8 mouse cellular contexts compared by ENCODE assay signal in genomic region chr2:163054335-163054840, GRCm38 (mm10). TPM values are rescaled to one million over a fixed set of nuclear protein-coding genes. Genes with fewer than 3 reads are reported as not detected.
A peak's percentile ranks its signal among the peaks of the same experiment; 100 is the strongest.
DNase-seq lines count a peak whose midpoint lies in the region; ATAC-seq and TF ChIP-seq lines count a peak whose summit lies in the region.

Gene Mybl2, plus strand, starts transcription at chr2:163054687.

- H3K27me3 ChIP-seq in CH12.LX (replicated peaks): no peaks in the 10 kb centered on the region
- no peaks in the 10 kb centered on the region for H3K27me3 ChIP-seq in forebrain, embryonic 11.5 days (ENCODE audit: control insufficient read depth, insufficient read depth, low read length)
- H3K27me3 ChIP-seq in heart, embryonic 16.5 days (ENCODE audit: control insufficient read depth, insufficient read depth, low read length): no peaks in the 10 kb centered on the region
- H3K27me3 ChIP-seq in liver, embryonic 15.5 days: no peaks in the 10 kb centered on the region
- no peaks in the 10 kb centered on the region for H3K27me3 ChIP-seq in neural tube, embryonic 12.5 days (replicated peaks)

- peak within 1 kb of the TSS; percentile 75 for H3K4me2 ChIP-seq in CH12.LX (ENCODE audit: insufficient read depth, low read depth, poor library complexity, severe bottlenecking)
- peak within 1 kb of the TSS; percentile 95 for H3K4me2 ChIP-seq in forebrain, embryonic 11.5 days (ENCODE audit: low read depth, low read length, severe bottlenecking)
- peak within 1 kb of the TSS; percentile 100 for H3K4me2 ChIP-seq in heart, embryonic 16.5 days (ENCODE audit: low read depth, low read length)
- H3K4me2 ChIP-seq in liver, embryonic 15.5 days: peak within 1 kb of the TSS; percentile 99
- H3K4me2 ChIP-seq in neural tube, embryonic 12.5 days (replicated peaks): peak within 1 kb of the TSS; percentile 100

- peaks cover 6 to 34% of the 10 kb centered on the region in 2 experiments; a peak in 3 of 4 replicates for H3K4me1 ChIP-seq in CH12.LX (ENCODE audit: control insufficient read depth in 1 of 2, insufficient read depth in 2 of 2)
- H3K4me1 ChIP-seq in forebrain, embryonic 11.5 days (replicated peaks; ENCODE audit: control insufficient read depth, insufficient read depth, low read length): peaks cover 11% of the 10 kb centered on the region
- peaks cover 21% of the 10 kb centered on the region for H3K4me1 ChIP-seq in heart, embryonic 16.5 days (ENCODE audit: control insufficient read depth, insufficient read depth, low read length)
- peaks cover 56% of the 10 kb centered on the region for H3K4me1 ChIP-seq in liver, embryonic 15.5 days (replicated peaks)
- peaks cover 17% of the 10 kb centered on the region for H3K4me1 ChIP-seq in neural tube, embryonic 12.5 days

- TF ChIP-seq EP300 in CH12.LX (IDR thresholded peaks at IDR 0.05; ENCODE audit: low read length): no peak

- dilution Hi-C loops in CH12.LX (cut with MboI; ENCODE audit: extremely low pct_ligation_motif_present, extremely low pct_unique_long_range_greater_than_20kb, low sequenced_read_pairs): no loop called here

- no peak for TF ChIP-seq RAD21 in CH12.LX (IDR thresholded peaks at IDR 0.05; ENCODE audit: low read depth, low read length)

- H3K79me2 ChIP-seq in CH12.LX (replicated peaks; ENCODE audit: control insufficient read depth, extremely low read depth, insufficient read depth, poor library complexity, severe bottlenecking): peaks cover 37% of the 10 kb centered on the region

- no peak for TF ChIP-seq CTCF in CH12.LX (conservative IDR thresholded peaks at IDR 0.05 in 1 of 2, IDR thresholded peaks at IDR 0.05 in 1 of 2; ENCODE audit: low read depth in 2 of 2, low read length in 2 of 2)

- peak; percentile 95 for DNase-seq in CH12.LX (ENCODE audit: extremely low read depth)
- DNase-seq in c-Kit-positive CD71-positive TER-119-negative erythroid progenitor cells, embryonic 14.5 days (ENCODE audit: low read depth): peak; percentile 96
- peak; percentile 96 for DNase-seq in forebrain, embryonic 11.5 days (ENCODE audit: low spot score)
- peak; percentile 93 to 95 for DNase-seq in kidney, postnatal 36 days
- DNase-seq in telencephalon, adult 2 months (ENCODE audit: low read depth, low spot score): peak; percentile 73

- H3K4me3 ChIP-seq in CH12.LX (replicated peaks in 1 of 3; ENCODE audit: low read depth in 2 of 3, low read length in 2 of 3, poor library complexity in 1 of 3): peak within 1 kb of the TSS; percentile 72 to 86 (median 82)
- H3K4me3 ChIP-seq in forebrain, embryonic 11.5 days (ENCODE audit: low read depth, low read length): peak within 1 kb of the TSS; percentile 73
- H3K4me3 ChIP-seq in heart, embryonic 16.5 days (ENCODE audit: low read length): peak within 1 kb of the TSS; percentile 80
- H3K4me3 ChIP-seq in liver, embryonic 15.5 days (replicated peaks): peak within 1 kb of the TSS; percentile 94
- peak within 1 kb of the TSS; percentile 64 for H3K4me3 ChIP-seq in neural tube, embryonic 12.5 days

- no peaks in the 10 kb centered on the region for H3K9me3 ChIP-seq in CH12.LX (replicated peaks; ENCODE audit: low read length)
- H3K9me3 ChIP-seq in forebrain, embryonic 11.5 days (ENCODE audit: control insufficient read depth, low read length): no peaks in the 10 kb centered on the region
- H3K9me3 ChIP-seq in heart, embryonic 16.5 days (replicated peaks; ENCODE audit: control insufficient read depth, low read length): no peaks in the 10 kb centered on the region
- H3K9me3 ChIP-seq in liver, embryonic 15.5 days (replicated peaks): no peaks in the 10 kb centered on the region
- H3K9me3 ChIP-seq in neural tube, embryonic 12.5 days: no peaks in the 10 kb centered on the region

- under 1% methylated on average over 48 of the region's 48 CpGs for WGBS in forebrain, embryonic 11.5 days
- WGBS in heart, embryonic 16.5 days: under 1% methylated on average over 48 of the region's 48 CpGs
- WGBS in liver, embryonic 15.5 days (ENCODE audit: insufficient replicate concordance): under 1% methylated on average over 48 of the region's 48 CpGs
- under 1% methylated on average over 48 of the region's 48 CpGs for WGBS in neural tube, embryonic 12.5 days

- H3K9ac ChIP-seq in CH12.LX (ENCODE audit: insufficient read depth, low read depth): peak within 1 kb of the TSS; percentile 75
- peak within 1 kb of the TSS; percentile 84 for H3K9ac ChIP-seq in forebrain, embryonic 11.5 days (ENCODE audit: low read length)
- H3K9ac ChIP-seq in heart, embryonic 16.5 days (ENCODE audit: low read length): peak within 1 kb of the TSS; percentile 79
- peak within 1 kb of the TSS; percentile 91 for H3K9ac ChIP-seq in liver, embryonic 15.5 days
- peak within 1 kb of the TSS; percentile 68 for H3K9ac ChIP-seq in neural tube, embryonic 12.5 days

- peak within 1 kb of the TSS; percentile 70; the same call in 1 of the 2 replicates for H3K27ac ChIP-seq in CH12.LX (ENCODE audit: insufficient read depth, low read depth)
- peak within 1 kb of the TSS; percentile 66 for H3K27ac ChIP-seq in forebrain, embryonic 11.5 days (ENCODE audit: low read depth, low read length)
- peak within 1 kb of the TSS; percentile 37; the same call in 1 of the 2 replicates for H3K27ac ChIP-seq in heart, embryonic 16.5 days (ENCODE audit: low read length)
- H3K27ac ChIP-seq in liver, embryonic 15.5 days (replicated peaks): peak within 1 kb of the TSS; percentile 89
- H3K27ac ChIP-seq in neural tube, embryonic 12.5 days: no peak within 1 kb of the TSS

- H3K36me3 ChIP-seq in CH12.LX (replicated peaks in 1 of 2; ENCODE audit: control insufficient read depth in 1 of 2, insufficient read depth in 1 of 2, low read length in 1 of 2): peaks cover 2 to 18% of the 10 kb centered on the region in 2 experiments
- no peaks in the 10 kb centered on the region for H3K36me3 ChIP-seq in forebrain, embryonic 11.5 days (ENCODE audit: control insufficient read depth, insufficient read depth, low read length)
- H3K36me3 ChIP-seq in heart, embryonic 16.5 days (ENCODE audit: control insufficient read depth, insufficient read depth): no peaks in the 10 kb centered on the region
- peaks cover 8% of the 10 kb centered on the region for H3K36me3 ChIP-seq in liver, embryonic 15.5 days (replicated peaks)
- no peaks in the 10 kb centered on the region for H3K36me3 ChIP-seq in neural tube, embryonic 12.5 days

- in situ Hi-C loops in CH12.LX (cut with MboI; ENCODE audit: low pct_ligation_motif_present, low pct_unique_long_range_greater_than_20kb, low sequenced_read_pairs): no loop called here

- peak; percentile 100 for ATAC-seq in forebrain, embryonic 11.5 days (replicated peaks; ENCODE audit: low FRiP score)
- peak; percentile 100 for ATAC-seq in heart, embryonic 16.5 days (replicated peaks; ENCODE audit: extremely low read depth, insufficient read depth, low FRiP score)
- peak; percentile 95 for ATAC-seq in liver, embryonic 15.5 days (ENCODE audit: insufficient read depth)
- peak; percentile 99 for ATAC-seq in neural tube, embryonic 12.5 days (ENCODE audit: low FRiP score, low read depth)

- peak; percentile 84 for TF ChIP-seq POLR2A in CH12.LX (IDR thresholded peaks at IDR 0.05; ENCODE audit: low read depth, low read length)

TF ChIP-seq in CH12.LX, 34 proteins besides CTCF, POLR2A, EP300 and RAD21 (continues in another document):
- TF ChIP-seq MAX (IDR thresholded peaks at IDR 0.05; ENCODE audit: low read length) (peak; percentile 59; the same call in 1 of the 2 replicates), IRF4 (IDR thresholded peaks at IDR 0.05; ENCODE audit: low read depth, low read length) (no peak), ZMIZ1 (IDR thresholded peaks at IDR 0.05; ENCODE audit: low read depth, low read length) (peak; percentile 67), MAZ (IDR thresholded peaks at IDR 0.05; ENCODE audit: low read depth, low read length) (peak; percentile 56; the same call in 1 of the 2 replicates), MXI1 (IDR thresholded peaks at IDR 0.05; ENCODE audit: low read depth, low read length) (peak; percentile 81; the same call in 1 of the 2 replicates), KAT2A (IDR thresholded peaks at IDR 0.05; ENCODE audit: insufficient replicate concordance, low read length) (no peak), TBP (conservative IDR thresholded peaks at IDR 0.05; ENCODE audit: low read depth, low read length) (peak; percentile 69; the same call in 1 of the 2 replicates), MEF2A (IDR thresholded peaks at IDR 0.05; ENCODE audit: borderline replicate concordance, low read depth, low read length) (no peak), NRF1 (IDR thresholded peaks at IDR 0.05; ENCODE audit: low read depth, low read length) (peak; percentile 81), TCF12 (IDR thresholded peaks at IDR 0.05; ENCODE audit: low read depth, low read length) (no peak; the same call in 1 of the 2 replicates), CHD1 (IDR thresholded peaks at IDR 0.05; ENCODE audit: low read depth, low read length) (no peak), JUND (conservative IDR thresholded peaks at IDR 0.05; ENCODE audit: low read depth, low read length) (no peak), HCFC1 (IDR thresholded peaks at IDR 0.05; ENCODE audit: low read depth, low read length) (no peak), ZKSCAN1 (IDR thresholded peaks at IDR 0.05; ENCODE audit: borderline replicate concordance, low read depth, low read length) (no peak), MYC (IDR thresholded peaks at IDR 0.05; ENCODE audit: low read depth, low read length) (no peak), E2F4 (IDR thresholded peaks at IDR 0.05; ENCODE audit: insufficient replicate concordance, low read depth, low read length) (peak; percentile 93; the same call in 1 of the 2 replicates), ETS1 (conservative IDR thresholded peaks at IDR 0.05; ENCODE audit: low read depth, low read length) (no peak), NELFE (IDR thresholded peaks at IDR 0.05; ENCODE audit: low read depth, low read length) (peak; percentile 70), SIN3A (IDR thresholded peaks at IDR 0.05; ENCODE audit: low read length) (peak; percentile 91), ZNF384 (IDR thresholded peaks at IDR 0.05; ENCODE audit: low read depth, low read length) (no peak), PAX5 (IDR thresholded peaks at IDR 0.05; ENCODE audit: low read length) (no peak), POLR2AphosphoS2 (IDR thresholded peaks at IDR 0.05; ENCODE audit: low read depth, low read length) (no peak), ELF1 (IDR thresholded peaks at IDR 0.05; ENCODE audit: low read depth, low read length) (peak; percentile 83)

RNA-seq across cellular contexts. Expression of gene Mybl2, which starts in this region (rescaled TPM):
- 38.4 and 48.0 TPM in 2 replicates for total RNA-seq in CH12.LX (2012; rRNA removed)
- total RNA-seq in CH12.LX (2014; rRNA removed): 34.1 and 36.0 TPM in 2 replicates
- polyA plus RNA-seq in CH12.LX (2012; ENCODE audit: insufficient read length, low read depth): 131 and 189 TPM in 2 replicates
- polyA plus RNA-seq in forebrain, embryonic 11.5 days (2014; fragmentation: Nextera tagmentation; extraction: Ambion mirVana): 54.3 and 60.4 TPM in 2 replicates
- polyA plus RNA-seq in heart, embryonic 16.5 days (2015; fragmentation: Nextera tagmentation; extraction: Ambion mirVana): 16.0 and 16.3 TPM in 2 replicates
- 46.9 and 49.9 TPM in 2 replicates for polyA plus RNA-seq in liver, embryonic 15.5 days (2015; fragmentation: Nextera tagmentation; extraction: Ambion mirVana)
- 21.0 and 22.1 TPM in 2 replicates for polyA plus RNA-seq in neural tube, embryonic 12.5 days (2016; fragmentation: Nextera tagmentation; extraction: Ambion mirVana)
